Mouse (Mus musculus): ENCODE results near the gene Cyp4f37. TPM values are rescaled to one million over a fixed set of nuclear protein-coding genes. Genes with fewer than 3 reads are reported as not detected.
A peak's percentile ranks its signal among the peaks of the same experiment; 100 is the strongest.

The Cyp4f37 gene
- total RNA-seq, 2 experiments from 2014 or later = not detected

GRCm38 (mm10) chr17:32685048-32685750, 64.1 kb downstream of the Cyp4f37 start, which contains the start of gene Cyp4f15:
Cyp4f15 (plus strand) TSS chr17:32685627.
- DNase-seq = peak; percentile 76

Other genes starting within 250 kb of the Cyp4f37 start
- gene Wiz, start 231.9 kb upstream of the Cyp4f37 start, total RNA-seq (2021) = 10 to 100 TPM; 38.3 to 44.9 TPM
- gene Rasal3, start 217.7 kb upstream of the Cyp4f37 start, total RNA-seq (2021) = 1 to 10 TPM; 4.5 to 4.9 TPM
- gene Pglyrp2, start 197.1 kb upstream of the Cyp4f37 start, total RNA-seq (2021) = 10 to 100 TPM; 13.5 to 36.1 TPM
- under 1 TPM; 0.36 to 0.45 TPM for gene Cyp4f39, start 168.6 kb upstream of the Cyp4f37 start, total RNA-seq (2021)
- gene Cyp4f17, start 115.3 kb upstream of the Cyp4f37 start, total RNA-seq (2021) = 10 to 100 TPM in 1 of 2 experiments, 1 to 10 TPM in 1; 7.2 to 10.6 TPM
- gene Cyp4f16, start 84.8 kb upstream of the Cyp4f37 start, total RNA-seq (2021) = 10 to 100 TPM; 10.9 to 15.4 TPM
- gene Cyp4f40, start 37.6 kb downstream of the Cyp4f37 start, total RNA-seq (2021) = not detected
- gene Cyp4f15, start 64.3 kb downstream of the Cyp4f37 start, total RNA-seq (2021) = 10 to 100 TPM in 1 of 2 experiments, 1 to 10 TPM in 1; 8.3 to 16.2 TPM
- 10 to 100 TPM; 37.0 to 48.3 TPM for gene Zfp871, start 167.0 kb downstream of the Cyp4f37 start, total RNA-seq (2021)
- gene Zfp811, start 188.6 kb downstream of the Cyp4f37 start, total RNA-seq (2021) = 1 to 10 TPM in 1 of 2 experiments, under 1 TPM in 1; 0.81 to 1.5 TPM
- 10 to 100 TPM in 1 of 2 experiments, 1 to 10 TPM in 1; 9.6 to 15.4 TPM for gene Zfp799, start 209.0 kb downstream of the Cyp4f37 start, total RNA-seq (2021)

Measured in adrenal gland, postnatal 10 days (tissue).